Mouse (Mus musculus): ENCODE results near the gene Bcl2l2.

Bcl2l2 gene

GRCm38 (mm10) chr14:54893651-54894181, 10.5 kb downstream of the Bcl2l2 start:
- DNase-seq (ENCODE audit: low spot score in 2 of 2), result peak; percentile 100

- DNase-seq (ENCODE audit: low spot score in 2 of 2), result no peak
Observed at GRCm38 (mm10) chr14:54894296-54895151, 11.3 kb downstream of the Bcl2l2 start.

GRCm38 (mm10) chr14:54897445-54897844, 14.3 kb downstream of the Bcl2l2 start:
- no peak for DNase-seq (ENCODE audit: low spot score in 2 of 2)

- DNase-seq (ENCODE audit: low spot score in 2 of 2), result peak in 1 of 2 experiments; percentile 89
Observed at GRCm38 (mm10) chr14:54900383-54900782, 17.2 kb downstream of the Bcl2l2 start.

- no peak for DNase-seq (ENCODE audit: low spot score in 2 of 2)
Observed at GRCm38 (mm10) chr14:54903641-54904040, 20.5 kb downstream of the Bcl2l2 start.

- no peak for DNase-seq (ENCODE audit: low spot score in 2 of 2)
Observed at GRCm38 (mm10) chr14:54908682-54909081, 25.5 kb downstream of the Bcl2l2 start.

GRCm38 (mm10) chr14:54912109-54912850, 29.1 kb downstream of the Bcl2l2 start:
- no peak for DNase-seq (ENCODE audit: low spot score in 2 of 2)

- peak in 1 of 2 experiments; percentile 82 for DNase-seq (ENCODE audit: low spot score in 2 of 2)
Observed at GRCm38 (mm10) chr14:54912886-54913285, 29.7 kb downstream of the Bcl2l2 start, which contains the start of gene Slc22a17. Gene Slc22a17 (minus strand): TSS chr14:54913132.

- DNase-seq (ENCODE audit: low spot score in 2 of 2), result no peak
Observed at GRCm38 (mm10) chr14:54913343-54913742, 30.2 kb downstream of the Bcl2l2 start.

- DNase-seq (ENCODE audit: low spot score in 2 of 2), result no peak
Observed at GRCm38 (mm10) chr14:54920076-54920685, 37.0 kb downstream of the Bcl2l2 start.

GRCm38 (mm10) chr14:54924641-54925348, 41.6 kb downstream of the Bcl2l2 start:
- no peak for DNase-seq (ENCODE audit: low spot score in 2 of 2)

- no peak for DNase-seq (ENCODE audit: low spot score in 2 of 2)
Observed at GRCm38 (mm10) chr14:54925349-54926342, 42.5 kb downstream of the Bcl2l2 start, which contains the start of gene Efs. Gene Efs (minus strand): TSS chr14:54926126.

- no peak for DNase-seq (ENCODE audit: low spot score in 2 of 2)
Observed at GRCm38 (mm10) chr14:54926401-54927158, 43.4 kb downstream of the Bcl2l2 start.

- DNase-seq (ENCODE audit: low spot score in 2 of 2), result no peak
Observed at GRCm38 (mm10) chr14:54927296-54927695, 44.1 kb downstream of the Bcl2l2 start.

GRCm38 (mm10) chr14:54929801-54930200, 46.6 kb downstream of the Bcl2l2 start:
- DNase-seq (ENCODE audit: low spot score in 2 of 2), result no peak

- DNase-seq (ENCODE audit: low spot score in 2 of 2), result no peak
Observed at GRCm38 (mm10) chr14:54930431-54930830, 47.3 kb downstream of the Bcl2l2 start.

GRCm38 (mm10) chr14:54932645-54933150, 49.5 kb downstream of the Bcl2l2 start, which contains the start of gene Il25:
Gene Il25 (plus strand): TSS chr14:54932695.
- no peak for DNase-seq (ENCODE audit: low spot score in 2 of 2)

GRCm38 (mm10) chr14:54935904-54936830, 53.0 kb downstream of the Bcl2l2 start, which contains the start of gene Cmtm5:
Gene Cmtm5 (plus strand): TSS chr14:54936261.
- peak; percentile 76 to 81 for DNase-seq (ENCODE audit: low spot score in 2 of 2)
